Mouse (Mus musculus) cortical plate, adult 2 months (tissue): ENCODE measurements around the gene Preb.

Source experiments
- CTCF ChIP-seq: fragments of 200-500 bp; IDR thresholded peaks from 2 replicates; pipeline ENCODE4 v1.5.1; 2011; ENCODE audit warnings: mild to moderate bottlenecking, control low read depth, low read length; ENCODE audit not compliant: insufficient read depth; ENCODE audit errors: extremely low read depth
- POLR2A ChIP-seq: fragments of 200-500 bp; IDR thresholded peaks from 2 replicates; pipeline ENCODE4 v1.6.1; 2011; ENCODE audit warnings: mild to moderate bottlenecking, low read length, control low read depth; ENCODE audit not compliant: insufficient read depth; ENCODE audit errors: extremely low read depth

GRCm38 (mm10) chr5:30955751-30956150 is 4.4 kb downstream of the Preb start:
- no peak for TF ChIP-seq POLR2A
- no peak for TF ChIP-seq CTCF
